In the genomic region with DNA sequence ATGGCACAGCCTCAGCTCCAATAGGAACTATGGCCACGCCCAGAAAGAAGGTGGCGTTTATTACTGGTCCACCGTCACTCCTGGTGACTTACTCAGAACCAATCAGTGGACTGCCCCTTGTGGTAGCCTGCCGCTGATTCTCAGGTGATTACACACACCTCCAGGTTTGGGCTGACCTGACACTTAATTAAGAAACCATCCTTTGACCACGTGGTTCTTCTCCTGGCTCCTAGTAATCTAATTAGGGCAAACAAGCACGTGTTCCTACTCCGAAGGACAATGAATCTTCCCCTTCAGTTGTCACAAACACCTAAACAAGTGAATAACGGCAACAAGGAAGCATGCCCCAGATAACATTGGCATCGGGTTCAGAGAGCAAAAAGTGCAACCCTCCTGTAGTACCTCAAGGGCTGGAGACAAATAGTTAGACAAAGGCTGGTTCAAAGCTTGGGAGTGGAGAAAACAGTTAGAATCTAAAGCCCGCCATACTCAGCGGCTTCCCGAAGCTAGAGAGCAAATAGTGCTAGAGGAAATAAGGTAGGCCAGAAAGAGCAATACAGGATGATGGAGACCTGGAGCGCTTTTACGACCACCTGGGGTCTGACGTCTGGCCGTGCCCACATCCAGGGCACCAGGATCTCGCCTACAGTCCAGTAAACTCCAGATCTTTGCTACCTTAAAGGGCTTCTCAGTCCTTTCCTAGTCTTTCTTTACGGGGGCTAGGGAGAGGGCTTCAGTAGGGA, we compare ENCODE assay signal across 8 mouse cellular contexts. TPM values are rescaled to one million over a fixed set of nuclear protein-coding genes. Genes with fewer than 3 reads are reported as not detected.
DNase-seq lines count a peak whose midpoint lies in the region; ATAC-seq and TF ChIP-seq lines count a peak whose summit lies in the region.

No protein-coding gene starts in this region.

- H3K27me3 ChIP-seq in lung, embryonic 14.5 days (ENCODE audit: insufficient read depth, low read length) = no peaks in the 10 kb centered on the region

- H3K9ac ChIP-seq in lung, embryonic 14.5 days = peak overlapping the region; percentile 50

- peak overlapping the region; percentile 63 for H3K4me3 ChIP-seq in lung, embryonic 14.5 days (ENCODE audit: low read depth, low read length)

- ATAC-seq in erythroblast, adult 5-6 weeks (replicated peaks; ENCODE audit: low FRiP score, poor library complexity, severe bottlenecking) = peak; percentile 95
- ATAC-seq in lung, embryonic 14.5 days (ENCODE audit: insufficient read depth) = peak; percentile 89
- ATAC-seq in neutrophil, adult 5-6 weeks (ENCODE audit: extremely low read depth, insufficient number of reproducible peaks, low FRiP score, poor library complexity, severe bottlenecking) = peak; percentile 72

- intact Hi-C loops in heart, postnatal 10 days (cut with DNase I) = no loop called here

- peak; percentile 84 for DNase-seq in ES-CJ7 (ENCODE audit: low read depth, low spot score)
- DNase-seq in brain, adult 2 months (ENCODE audit: low read depth, low spot score) = peak; percentile 93
- peak; percentile 26 to 57 for DNase-seq in heart, postnatal 10 days
- peak; percentile 28 to 62 for DNase-seq in layer of hippocampus, adult 18-20 months (ENCODE audit: low spot score in 2 of 2)
- peak; percentile 88 for DNase-seq in lung, embryonic 14.5 days
- DNase-seq in thymus, postnatal 0 days (ENCODE audit: low spot score) = peak; percentile 73

- under 1% methylated on average over 18 of the region's 18 CpGs for WGBS in lung, embryonic 14.5 days

- no peaks in the 10 kb centered on the region for H3K9me3 ChIP-seq in lung, embryonic 14.5 days (ENCODE audit: low read depth, low read length)

- H3K27ac ChIP-seq in lung, embryonic 14.5 days (ENCODE audit: low read depth) = peak overlapping the region; percentile 19; the same call in 1 of the 2 replicates

- H3K4me2 ChIP-seq in lung, embryonic 14.5 days = peak overlapping the region; percentile 69

- peaks cover 22% of the 10 kb centered on the region for H3K36me3 ChIP-seq in lung, embryonic 14.5 days (ENCODE audit: insufficient read depth)

- peak; percentile 25; the same call in 1 of the 2 replicates for TF ChIP-seq CTCF in lung, embryonic 14.5 days (IDR thresholded peaks at IDR 0.05; ENCODE audit: low read depth)

- H3K4me1 ChIP-seq in lung, embryonic 14.5 days (ENCODE audit: insufficient read depth) = 0 out of 2 replicates have a peak, but pooled peaks cover 5% of the 10 kb centered on the region

RNA-seq across cellular contexts. Expression of a gene that starts 1.0 kb away (rescaled TPM):
- 4.4 and 5.2 TPM in 2 replicates for total RNA-seq in erythroblast, adult 5-6 weeks (2015; ENCODE audit: low replicate concordance)
- 6.4 and 6.6 TPM in 2 replicates for total RNA-seq in erythroblast, adult 5-6 weeks (2017; ENCODE audit: low replicate concordance)
- 1 to 10 TPM; 7.2 to 8.5 TPM for total RNA-seq in heart, postnatal 10 days (2021)
- total RNA-seq in layer of hippocampus, adult 18-20 months (2021) = 10 to 100 TPM; 19.9 to 20.5 TPM
- 26.0 and 26.6 TPM in 2 replicates for polyA plus RNA-seq in lung, embryonic 14.5 days (2014; fragmentation: Nextera tagmentation; extraction: Ambion mirVana)
- 19.6 and 20.9 TPM in 2 replicates for total RNA-seq in neutrophil, adult 5-6 weeks (2017)
- 20.0 and 24.7 TPM in 2 replicates for polyA plus RNA-seq in thymus, postnatal 0 days (2015; fragmentation: Nextera tagmentation; extraction: Ambion mirVana)

RNA-seq across cellular contexts. Expression of a gene that starts 17.6 kb away (rescaled TPM):
- 10.7 and 16.1 TPM in 2 replicates for total RNA-seq in erythroblast, adult 5-6 weeks (2015; ENCODE audit: low replicate concordance)
- 2.6 and 4.5 TPM in 2 replicates for total RNA-seq in erythroblast, adult 5-6 weeks (2017; ENCODE audit: low replicate concordance)
- under 1 TPM; 0.31 to 0.32 TPM for total RNA-seq in heart, postnatal 10 days (2021)
- total RNA-seq in layer of hippocampus, adult 18-20 months (2021) = 1 to 10 TPM; 3.2 to 5.0 TPM
- polyA plus RNA-seq in lung, embryonic 14.5 days (2014; fragmentation: Nextera tagmentation; extraction: Ambion mirVana) = 1.9 and 2.3 TPM in 2 replicates
- total RNA-seq in neutrophil, adult 5-6 weeks (2017) = 73.3 and 81.9 TPM in 2 replicates
- polyA plus RNA-seq in thymus, postnatal 0 days (2015; fragmentation: Nextera tagmentation; extraction: Ambion mirVana) = 4.3 and 4.8 TPM in 2 replicates

RNA-seq across cellular contexts. Expression of a gene that starts 18.6 kb away (rescaled TPM):
- total RNA-seq in erythroblast, adult 5-6 weeks (2015; ENCODE audit: low replicate concordance) = 3.1 and 9.2 TPM in 2 replicates
- 31.4 and 41.3 TPM in 2 replicates for total RNA-seq in erythroblast, adult 5-6 weeks (2017; ENCODE audit: low replicate concordance)
- total RNA-seq in heart, postnatal 10 days (2021) = 10 to 100 TPM; 62.1 to 69.2 TPM
- 100 to 1,000 TPM; 181 to 184 TPM for total RNA-seq in layer of hippocampus, adult 18-20 months (2021)
- polyA plus RNA-seq in lung, embryonic 14.5 days (2014; fragmentation: Nextera tagmentation; extraction: Ambion mirVana) = 77.5 and 79.6 TPM in 2 replicates
- 162 and 189 TPM in 2 replicates for total RNA-seq in neutrophil, adult 5-6 weeks (2017)
- 82.7 and 90.8 TPM in 2 replicates for polyA plus RNA-seq in thymus, postnatal 0 days (2015; fragmentation: Nextera tagmentation; extraction: Ambion mirVana)

Comparison
In these comparisons a context has a peak if more than half of its experiments do, and no peak if none do; other contexts are left out.
1. Peak in every context shown above with its lines: DNase-seq, ATAC-seq, H3K4me3 ChIP-seq and H3K27ac ChIP-seq.
2. DNase-seq: peak in every context shown above with its lines; median percentile 93 in brain, adult 2 months; 88 in lung, embryonic 14.5 days; 84 in ES-CJ7; 73 in thymus, postnatal 0 days; 45 in layer of hippocampus, adult 18-20 months; 42 in heart, postnatal 10 days.